Mouse (Mus musculus): ENCODE results near the gene Syne2. TPM values are rescaled to one million over a fixed set of nuclear protein-coding genes. Genes with fewer than 3 reads are reported as not detected.
"Not testable (repeated sequence)": the region's sequence is repeated elsewhere in the genome, so short reads cannot be mapped to it uniquely, and the experiment has no call there.

Gene Syne2
- polyA plus RNA-seq, 1 experiment from 2014 or later = 67.6 TPM

DNA sequence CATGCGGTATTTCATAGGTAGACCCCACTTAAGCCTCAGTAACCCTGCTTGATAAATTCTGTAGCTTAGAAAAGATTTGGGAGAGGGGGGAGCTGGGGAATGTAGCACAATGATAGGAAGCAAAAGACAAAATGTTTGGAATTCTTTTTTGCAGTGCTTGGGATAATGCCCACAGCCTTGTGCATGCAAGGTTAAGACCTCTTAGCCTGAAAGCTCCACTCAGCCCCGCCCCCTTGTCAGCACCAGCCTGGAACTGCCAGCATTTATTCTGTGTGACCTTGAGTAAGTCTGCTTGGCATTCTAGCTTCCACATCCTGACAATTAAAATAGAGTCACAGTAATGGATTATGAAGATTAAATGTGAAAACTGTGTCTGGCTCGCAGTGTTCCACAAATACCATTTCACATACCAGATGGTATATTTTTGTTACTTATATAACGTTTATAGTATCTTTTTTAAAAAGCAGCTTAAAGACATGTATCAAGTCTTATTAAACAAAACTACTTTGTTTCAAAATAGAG lies 299.8 kb downstream of the Syne2 start:
- no peaks in the 10 kb centered on the region for H3K9me3 ChIP-seq
- no peaks in the 10 kb centered on the region for H3K36me3 ChIP-seq
- peak; percentile 87 for DNase-seq (ENCODE audit: low spot score)
- 49% methylated on average over 4 of the region's 4 CpGs for WGBS
- no peak overlapping the region for H3K4me3 ChIP-seq
- peaks cover 24% of the 10 kb centered on the region for H3K4me1 ChIP-seq
- no peaks in the 10 kb centered on the region for H3K27me3 ChIP-seq (ENCODE audit: insufficient read depth, poor library complexity, severe bottlenecking)
- peak overlapping the region; percentile 72 for H3K27ac ChIP-seq

DNA sequence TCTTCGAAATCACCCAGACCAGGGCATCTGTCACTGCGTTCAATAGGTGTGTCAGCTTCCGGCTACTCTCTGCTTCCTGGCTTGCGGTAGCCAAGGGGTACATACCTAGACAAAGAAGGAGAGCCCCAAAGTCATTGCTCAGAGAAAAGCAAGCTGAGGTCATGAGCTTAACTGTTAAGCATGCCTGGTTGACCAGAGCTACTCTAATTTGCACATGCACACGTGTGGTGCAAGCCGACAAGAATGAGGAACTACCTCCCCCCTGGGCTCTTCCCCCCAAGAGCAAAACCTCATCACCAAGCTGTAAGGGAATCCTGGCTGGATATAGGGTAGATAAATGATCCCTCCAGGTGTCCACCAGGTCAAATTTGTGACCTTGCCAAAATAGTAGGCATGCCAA lies 305.3 kb downstream of the Syne2 start:
- no peak overlapping the region for H3K4me3 ChIP-seq
- H3K27ac ChIP-seq = no peak overlapping the region
- no peaks in the 10 kb centered on the region for H3K9me3 ChIP-seq
- no peaks in the 10 kb centered on the region for H3K36me3 ChIP-seq
- 86% methylated on average over 6 of the region's 6 CpGs for WGBS
- no peaks in the 10 kb centered on the region for H3K27me3 ChIP-seq (ENCODE audit: insufficient read depth, poor library complexity, severe bottlenecking)
- peaks cover 13% of the 10 kb centered on the region; the same call in 1 of the 2 replicates for H3K4me1 ChIP-seq
- DNase-seq (ENCODE audit: low spot score) = no peak

GRCm38 (mm10) chr12:76128306-76128705 lies 310.4 kb downstream of the Syne2 start:
- H3K4me1 ChIP-seq = peaks cover 9% of the 10 kb centered on the region
- WGBS = 60% methylated on average over 3 of the region's 3 CpGs
- H3K4me3 ChIP-seq = no peak overlapping the region
- H3K36me3 ChIP-seq = no peaks in the 10 kb centered on the region
- H3K27ac ChIP-seq = no peak overlapping the region
- no peak for DNase-seq (ENCODE audit: low spot score)
- H3K9me3 ChIP-seq = no peaks in the 10 kb centered on the region
- H3K27me3 ChIP-seq (ENCODE audit: insufficient read depth, poor library complexity, severe bottlenecking) = no peaks in the 10 kb centered on the region

DNA sequence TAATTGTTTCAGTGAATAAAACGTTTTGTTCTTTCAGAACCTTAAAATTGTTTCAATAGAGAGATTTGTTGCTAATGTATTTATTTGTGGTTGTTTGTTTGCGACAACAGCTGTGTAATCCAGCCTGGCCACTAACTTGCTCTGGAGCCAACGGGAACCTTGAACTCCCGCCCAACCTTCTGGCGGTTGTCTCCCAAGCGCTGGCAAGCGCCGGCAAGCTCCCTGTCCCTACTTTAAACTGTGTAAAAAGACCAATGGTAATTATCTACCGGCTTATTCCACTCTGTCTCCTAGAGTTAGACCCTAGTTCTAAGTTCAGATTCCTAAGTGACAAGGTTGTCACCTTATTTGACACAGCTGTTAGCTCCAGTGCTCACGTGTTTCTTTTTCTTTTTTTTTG lies 310.9 kb downstream of the Syne2 start:
- Histone ChIP-seq H3K27me3 (ENCODE audit: insufficient read depth, poor library complexity, severe bottlenecking) (no peaks in the 10 kb centered on the region), H3K4me1 (peaks cover 11% of the 10 kb centered on the region), H3K9me3 (no peaks in the 10 kb centered on the region), H3K27ac (no peak overlapping the region), H3K36me3 (no peaks in the 10 kb centered on the region), H3K4me3 (no peak overlapping the region)
- no peak for DNase-seq (ENCODE audit: low spot score)
- 84% methylated on average over 10 of the region's 10 CpGs for WGBS

GRCm38 (mm10) chr12:76130281-76130680 lies 312.3 kb downstream of the Syne2 start:
- DNase-seq (ENCODE audit: low spot score) = no peak
- H3K9me3 ChIP-seq = no peaks in the 10 kb centered on the region
- H3K36me3 ChIP-seq = no peaks in the 10 kb centered on the region
- 19% methylated on average over 4 of the region's 4 CpGs for WGBS
- H3K27ac ChIP-seq = no peak overlapping the region
- peaks cover 14% of the 10 kb centered on the region for H3K4me1 ChIP-seq
- H3K27me3 ChIP-seq (ENCODE audit: insufficient read depth, poor library complexity, severe bottlenecking) = no peaks in the 10 kb centered on the region
- H3K4me3 ChIP-seq = no peak overlapping the region

GRCm38 (mm10) chr12:76130891-76131290 lies 313.0 kb downstream of the Syne2 start:
- no peaks in the 10 kb centered on the region for H3K27me3 ChIP-seq (ENCODE audit: insufficient read depth, poor library complexity, severe bottlenecking)
- DNase-seq (ENCODE audit: low spot score) = peak; percentile 13
- H3K4me1 ChIP-seq = peaks cover 16% of the 10 kb centered on the region
- H3K27ac ChIP-seq = no peak overlapping the region
- no peaks in the 10 kb centered on the region for H3K36me3 ChIP-seq
- 79% methylated on average over 6 of the region's 6 CpGs for WGBS
- no peak overlapping the region for H3K4me3 ChIP-seq
- no peaks in the 10 kb centered on the region for H3K9me3 ChIP-seq

DNA sequence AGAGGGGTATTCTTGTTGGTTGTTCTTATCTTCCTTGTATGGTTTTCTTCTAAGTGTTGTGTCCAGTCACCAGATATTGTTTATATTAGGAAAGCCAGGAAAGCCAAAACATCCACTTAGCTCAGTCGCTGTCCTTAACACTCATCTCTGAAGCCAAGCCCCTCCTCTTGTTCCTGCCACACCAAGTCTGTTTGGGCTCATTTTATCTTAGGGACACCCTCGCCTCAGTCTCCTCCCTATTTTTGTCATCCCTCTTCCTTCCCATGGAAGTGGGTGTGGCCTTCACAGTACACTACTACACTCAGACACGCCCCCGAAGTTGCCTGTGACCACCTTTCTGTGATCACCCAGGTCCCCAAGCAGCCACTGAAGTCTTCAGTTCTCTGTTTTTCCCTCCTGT lies 314.7 kb downstream of the Syne2 start:
- Histone ChIP-seq H3K9me3 (no peaks in the 10 kb centered on the region), H3K4me1 (peaks cover 11% of the 10 kb centered on the region), H3K36me3 (no peaks in the 10 kb centered on the region), H3K27me3 (ENCODE audit: insufficient read depth, poor library complexity, severe bottlenecking) (no peaks in the 10 kb centered on the region), H3K4me3 (no peak overlapping the region), H3K27ac (no peak overlapping the region)
- DNase-seq (ENCODE audit: low spot score) = peak; percentile 27
- WGBS = 50% methylated on average over 4 of the region's 4 CpGs

DNA sequence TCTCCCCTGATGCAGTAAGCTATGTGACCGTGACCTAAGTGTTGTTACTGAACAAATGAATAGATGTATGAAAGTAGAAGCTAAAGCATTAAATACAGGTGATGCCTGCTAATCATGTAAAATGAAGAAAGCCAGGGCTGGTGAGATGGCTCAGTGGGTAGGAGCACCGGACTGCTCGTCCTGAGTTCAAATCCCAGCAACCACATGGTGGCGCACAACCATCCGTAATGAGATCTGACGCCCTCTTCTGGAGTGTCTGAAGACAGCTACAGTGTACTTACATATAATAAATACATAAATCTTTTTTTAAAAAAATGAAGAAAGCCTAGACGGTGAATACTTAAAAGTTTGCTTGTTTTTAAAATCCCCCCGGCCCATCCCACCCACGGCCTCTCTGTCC lies 315.1 kb downstream of the Syne2 start:
- WGBS = 76% methylated on average over 9 of the region's 9 CpGs

GRCm38 (mm10) chr12:76136701-76137100 lies 318.8 kb downstream of the Syne2 start:
- 48% methylated on average over 6 of the region's 6 CpGs for WGBS

More for the DNA sequence above, 315.1 kb downstream of the Syne2 start:
- not testable (repeated sequence) for H3K36me3 ChIP-seq; H3K9me3 ChIP-seq; H3K4me3 ChIP-seq; H3K27ac ChIP-seq; H3K27me3 ChIP-seq (ENCODE audit: insufficient read depth, poor library complexity, severe bottlenecking); DNase-seq (ENCODE audit: low spot score)
- peaks cover 11% of the 10 kb centered on the region for H3K4me1 ChIP-seq

GRCm38 (mm10) chr12:76152389-76152788 lies 334.5 kb downstream of the Syne2 start:
- not testable (repeated sequence) for DNase-seq (ENCODE audit: low spot score); H3K27me3 ChIP-seq (ENCODE audit: insufficient read depth, poor library complexity, severe bottlenecking); H3K36me3 ChIP-seq; H3K9me3 ChIP-seq
- H3K27ac ChIP-seq = peak overlapping the region; percentile 80
- 12% methylated on average over 30 of the region's 30 CpGs for WGBS
- peak overlapping the region; percentile 56 for H3K4me3 ChIP-seq
- H3K4me1 ChIP-seq = peaks cover 12% of the 10 kb centered on the region

More at GRCm38 (mm10) chr12:76136701-76137100, 318.8 kb downstream of the Syne2 start:
- Histone ChIP-seq H3K4me3 (no peak overlapping the region), H3K4me1 (peaks cover 11% of the 10 kb centered on the region), H3K9me3 (no peaks in the 10 kb centered on the region), H3K36me3 (no peaks in the 10 kb centered on the region), H3K27ac (no peak overlapping the region), H3K27me3 (ENCODE audit: insufficient read depth, poor library complexity, severe bottlenecking) (no peaks in the 10 kb centered on the region)
- peak; percentile 35 for DNase-seq (ENCODE audit: low spot score)

Small RNA genes within 50 kb of the gene (microRNA-seq; reads per million reads assigned to microRNA genes)
- 4.0 reads per million, percentile 11 among the genes with 10 or more reads in this experiment for gene Mir5101

Other genes with a start within 250 kb of the Syne2 start
- 8.8 and 9.4 TPM in 2 replicates for gene Ppp2r5e, start 221.9 kb upstream of the Syne2 start, polyA plus RNA-seq (2016; fragmentation: Nextera tagmentation; extraction: Ambion mirVana)
- gene Wdr89, start 148.6 kb upstream of the Syne2 start, polyA plus RNA-seq (2016; fragmentation: Nextera tagmentation; extraction: Ambion mirVana) = 11.8 and 13.1 TPM in 2 replicates
- 13.5 and 15.5 TPM in 2 replicates for gene Sgpp1, start 82.4 kb upstream of the Syne2 start, polyA plus RNA-seq (2016; fragmentation: Nextera tagmentation; extraction: Ambion mirVana)